Mouse (Mus musculus) cortical plate, adult 2 months (tissue): ENCODE measurements at regions not wholly inside any gene's neighbourhood (a gene's known extent, or its start where the extent isn't known, plus 50 kb on each side); places are given as distances from the start of the nearest gene placed in this dataset.

Experiments used
- CTCF ChIP-seq: fragments of 200-500 bp; IDR thresholded peaks from 2 replicates; pipeline ENCODE4 v1.5.1; 2011; ENCODE audit warnings: mild to moderate bottlenecking, control low read depth, low read length; ENCODE audit not compliant: insufficient read depth; ENCODE audit errors: extremely low read depth
- POLR2A ChIP-seq: fragments of 200-500 bp; IDR thresholded peaks from 2 replicates; pipeline ENCODE4 v1.6.1; 2011; ENCODE audit warnings: mild to moderate bottlenecking, low read length, control low read depth; ENCODE audit not compliant: insufficient read depth; ENCODE audit errors: extremely low read depth

GRCm38 (mm10) chr8:87284356-87284755 lies 188.1 kb downstream of the Cbln1 start:
- no peak for TF ChIP-seq CTCF
- TF ChIP-seq POLR2A = no peak
